Mouse (Mus musculus) embryo, embryonic 11.5 days (tissue): ENCODE measurements around the gene Bcl2l12.
"Not testable (repeated sequence)": the region's sequence is repeated elsewhere in the genome, so short reads cannot be mapped to it uniquely, and the experiment has no call there.

Source experiments
- DNase-seq: peaks from one replicate; pipeline ENCODE4 v3.0.0-alpha.2; 2012; ENCODE audit warnings: low read depth, low spot score

Gene Bcl2l12

DNA sequence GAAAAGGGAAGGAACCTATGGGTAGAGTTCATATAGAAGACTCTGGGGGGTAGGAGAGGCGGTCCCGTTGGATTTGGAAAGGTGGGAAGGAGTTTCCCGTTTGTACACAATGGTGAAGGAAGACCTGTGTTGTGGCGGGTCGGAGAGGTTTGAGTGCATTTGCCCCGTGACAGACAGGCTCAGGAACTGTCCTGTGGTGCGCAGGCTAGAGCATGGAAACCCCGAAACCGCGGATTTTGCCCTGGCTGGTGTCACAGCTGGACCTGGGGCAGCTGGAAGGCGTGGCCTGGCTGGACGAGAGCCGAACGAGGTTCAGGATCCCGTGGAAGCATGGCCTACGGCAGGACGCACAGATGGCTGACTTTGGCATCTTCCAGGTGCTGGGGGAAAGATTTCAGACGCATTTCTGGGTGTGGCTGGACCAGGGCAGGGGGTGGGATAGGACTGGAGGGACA is at the start of gene Bcl2l12:
TSS of gene Bcl2l12 (minus strand) at position 212 of the 455 bp plus-strand sequence.
- DNase-seq: no peak

DNA sequence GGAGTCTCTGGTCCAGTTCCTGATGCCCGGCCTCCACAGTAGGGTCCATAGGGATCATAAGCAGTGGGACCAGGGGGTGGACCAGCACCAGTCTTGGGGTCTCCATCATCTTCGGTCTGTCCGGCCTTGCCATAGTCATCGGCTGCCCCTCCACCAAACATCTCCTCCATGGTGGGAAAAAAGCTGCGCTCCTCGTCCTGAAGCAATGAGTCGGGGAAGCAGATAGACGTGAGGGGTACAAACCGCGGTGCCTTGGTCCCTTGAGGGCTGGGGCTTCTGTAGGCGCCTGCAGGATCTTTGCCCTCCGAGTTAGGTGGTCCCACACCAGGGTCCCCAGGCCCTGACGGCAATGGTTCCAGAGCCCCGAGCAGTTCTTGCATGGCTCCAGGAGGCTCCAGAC is 49.0 kb upstream of the Bcl2l12 start:
- no peak for DNase-seq

DNA sequence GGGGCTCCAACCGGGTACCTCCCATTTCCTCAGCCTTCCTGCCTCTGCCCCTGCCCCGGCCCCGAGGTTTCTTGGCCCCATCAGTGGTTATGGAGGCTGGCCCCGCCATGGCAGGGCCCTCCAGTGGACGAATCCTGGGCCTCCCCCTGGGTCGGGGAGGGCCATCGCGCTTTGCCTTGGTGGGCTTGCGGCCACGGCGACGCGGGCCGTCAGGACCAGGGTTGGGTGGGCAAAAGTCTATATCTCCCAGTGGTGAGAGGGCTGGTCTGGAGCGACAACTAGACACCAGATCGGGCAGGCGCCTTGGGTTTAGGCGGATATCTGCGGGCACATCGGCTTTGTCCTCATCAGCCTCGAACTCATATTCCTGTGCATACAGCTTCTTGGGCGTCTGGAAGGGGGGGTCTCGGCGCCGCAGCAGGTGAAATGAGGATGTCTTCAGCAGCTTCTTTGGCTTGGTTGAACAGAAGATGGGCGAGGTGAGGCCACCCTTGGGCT is 48.4 kb upstream of the Bcl2l12 start:
- DNase-seq: no peak

DNA sequence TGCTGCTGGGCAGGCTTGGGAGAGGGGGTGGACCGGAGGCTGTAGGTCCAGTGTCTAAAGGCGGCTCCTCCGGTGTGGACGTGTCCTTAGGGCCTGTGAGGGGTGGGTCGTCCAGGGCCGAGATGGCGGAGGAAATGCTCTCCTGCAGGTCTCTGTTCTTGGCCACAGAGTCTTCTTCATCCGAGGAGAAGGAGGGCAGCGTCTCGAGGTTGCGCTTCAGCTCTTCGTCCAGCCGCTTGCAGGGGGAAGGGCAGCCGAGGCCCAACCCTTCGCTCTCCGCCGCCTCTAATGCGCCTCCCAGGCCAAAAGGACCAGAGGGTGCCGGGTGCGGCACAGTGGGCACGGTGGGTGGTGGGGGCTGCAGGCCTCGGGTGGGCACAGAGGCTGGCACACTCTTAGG is 47.2 kb upstream of the Bcl2l12 start:
- DNase-seq: no peak

DNA sequence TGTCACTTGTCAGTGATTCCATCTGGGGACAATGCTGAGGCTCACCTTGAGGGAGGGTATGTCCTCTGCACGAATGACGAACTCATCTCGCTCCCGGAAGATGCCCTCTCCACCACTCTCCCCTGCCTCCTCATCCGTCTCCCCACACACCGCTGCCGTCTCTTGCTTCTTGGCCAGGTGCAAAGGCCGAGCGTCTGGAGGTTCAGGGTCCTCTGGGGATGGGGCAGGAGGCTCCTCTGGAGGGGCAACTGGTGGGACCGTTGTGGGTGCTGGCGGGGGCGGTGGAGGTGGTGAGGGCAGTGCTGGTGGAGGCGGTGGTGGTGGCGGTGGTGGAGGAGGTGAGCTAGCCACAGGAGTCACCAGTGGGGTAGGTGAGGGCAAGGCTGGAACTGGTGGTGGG is 44.8 kb upstream of the Bcl2l12 start:
- DNase-seq: no peak

DNA sequence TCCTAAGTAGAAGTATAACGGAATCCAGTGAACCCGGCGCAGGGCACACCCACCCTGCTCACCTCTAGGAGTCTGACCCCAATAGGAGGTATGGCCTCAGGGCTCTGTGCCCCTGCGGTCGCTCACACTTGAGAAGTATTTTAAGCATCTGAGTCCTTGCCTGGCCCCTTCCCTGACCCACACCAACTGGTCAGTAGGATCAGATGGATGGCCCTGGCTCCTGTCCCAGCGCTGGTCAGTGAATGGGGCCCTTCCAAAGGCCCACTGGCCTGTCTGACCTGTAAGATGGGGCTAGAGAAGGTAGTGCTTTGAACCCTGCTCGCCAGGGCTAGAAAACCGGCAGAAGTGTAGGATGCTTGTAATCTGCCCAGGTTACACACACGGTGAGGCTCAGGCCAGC is 42.3 kb upstream of the Bcl2l12 start:
- DNase-seq: no peak

- DNase-seq: no peak
Observed at GRCm38 (mm10) chr7:45038411-45038810, 39.9 kb upstream of the Bcl2l12 start.

GRCm38 (mm10) chr7:45037720-45038361 is 39.3 kb upstream of the Bcl2l12 start:
- no peak for DNase-seq

DNA sequence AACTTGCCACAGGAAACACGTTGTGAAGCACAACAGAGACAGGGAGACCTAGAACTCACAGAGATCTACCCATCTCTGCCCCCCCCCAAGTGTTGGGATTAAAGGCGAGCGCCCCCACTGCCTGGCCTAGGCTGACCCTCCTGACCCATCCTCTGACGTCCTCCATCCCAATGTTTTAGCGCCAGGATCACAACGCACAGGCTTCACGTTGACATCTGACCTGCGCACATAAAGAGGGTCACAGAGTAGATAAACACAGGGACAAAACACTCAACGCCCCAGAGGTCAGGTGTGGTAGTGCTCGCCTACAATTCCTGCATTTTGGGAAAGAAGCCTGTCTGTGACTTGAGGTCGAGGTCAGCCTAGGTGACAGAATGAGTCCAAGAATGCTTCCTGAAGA is 38.2 kb upstream of the Bcl2l12 start:
- no peak for DNase-seq

DNA sequence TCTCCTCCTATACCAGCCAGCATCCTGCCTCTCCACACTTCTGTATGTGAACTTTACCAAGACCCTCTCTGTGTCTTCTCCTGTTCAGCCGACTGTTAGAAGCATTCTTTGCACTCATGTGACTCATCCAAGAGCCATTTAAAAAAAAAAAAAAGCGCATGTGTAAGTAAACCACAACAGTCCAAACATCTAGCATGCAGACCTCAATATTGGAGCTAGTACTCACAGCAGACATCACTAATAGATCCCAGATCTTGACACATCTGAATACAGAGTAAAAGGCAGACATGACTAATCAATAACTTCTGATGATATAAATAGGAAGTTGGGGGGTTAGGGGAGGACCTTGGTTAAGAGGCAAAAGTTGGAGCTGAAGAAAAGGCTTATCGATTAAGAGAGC is 37.1 kb upstream of the Bcl2l12 start:
- no peak for DNase-seq

GRCm38 (mm10) chr7:45033722-45034359 is 35.3 kb upstream of the Bcl2l12 start:
- DNase-seq: no peak

DNA sequence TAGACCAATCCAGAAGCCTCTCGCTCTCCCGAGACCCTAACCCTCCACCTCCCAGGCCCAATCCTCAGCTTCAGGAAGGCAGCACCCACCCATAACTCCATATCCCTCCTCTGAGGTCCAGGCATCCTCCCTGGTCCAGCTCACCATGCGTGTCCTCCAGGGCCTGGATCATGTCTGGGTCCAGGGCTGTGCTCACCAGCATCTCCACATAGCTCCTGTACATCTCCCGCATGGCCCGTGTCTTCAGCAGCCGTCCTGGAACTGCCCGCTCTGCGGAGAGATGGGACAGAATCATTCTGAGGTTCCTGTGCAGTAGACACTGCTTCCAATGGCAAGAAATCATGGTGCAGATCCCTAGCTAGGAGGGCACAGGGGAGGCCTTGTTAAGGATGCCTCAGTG is 32.3 kb upstream of the Bcl2l12 start:
- DNase-seq: no peak

DNA sequence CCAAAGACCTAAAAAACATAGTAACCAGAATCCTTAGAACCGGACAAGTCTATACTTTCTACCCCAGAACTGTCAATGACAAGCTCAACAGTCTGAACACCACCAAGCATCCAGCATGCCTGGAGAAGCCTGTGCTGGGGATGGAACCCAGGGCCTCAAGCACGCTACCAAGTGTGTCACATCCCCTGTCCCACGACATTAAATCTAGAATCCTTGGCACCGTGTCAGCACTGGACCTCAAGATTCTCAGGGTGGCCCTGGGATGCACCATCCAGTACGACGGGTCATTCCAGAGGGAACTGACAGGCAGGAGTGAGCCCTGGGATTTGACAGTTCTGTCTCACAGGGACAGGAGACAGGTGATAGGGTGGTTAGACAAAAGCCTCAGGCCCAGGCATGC is 31.5 kb upstream of the Bcl2l12 start:
- DNase-seq: no peak

DNA sequence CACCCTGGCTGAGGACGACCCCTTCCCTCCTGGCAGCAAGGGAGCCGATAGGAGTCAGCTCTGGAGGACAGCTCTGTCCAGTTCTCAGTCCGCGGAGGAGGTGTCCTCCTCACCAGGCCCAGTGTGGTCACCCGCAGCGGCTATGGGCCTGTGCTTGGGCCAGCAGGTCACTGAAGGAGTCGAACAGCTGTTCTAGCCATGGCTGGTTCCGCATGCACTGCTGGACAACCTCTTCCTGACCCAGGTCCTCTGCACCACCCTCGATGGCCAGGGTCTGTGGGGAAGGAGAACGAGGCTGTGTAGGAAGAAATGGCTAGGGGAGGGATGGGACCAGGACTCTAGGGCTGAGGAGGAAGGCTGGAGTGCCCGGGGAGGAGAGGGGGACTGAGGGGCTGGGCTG is 29.8 kb upstream of the Bcl2l12 start:
- no peak for DNase-seq

GRCm38 (mm10) chr7:45027761-45028160 is 29.2 kb upstream of the Bcl2l12 start:
- no peak for DNase-seq

GRCm38 (mm10) chr7:45026256-45026655 is 27.7 kb upstream of the Bcl2l12 start:
- no peak for DNase-seq

- no peak for DNase-seq
Observed at GRCm38 (mm10) chr7:45025601-45026220, 27.2 kb upstream of the Bcl2l12 start.

DNA sequence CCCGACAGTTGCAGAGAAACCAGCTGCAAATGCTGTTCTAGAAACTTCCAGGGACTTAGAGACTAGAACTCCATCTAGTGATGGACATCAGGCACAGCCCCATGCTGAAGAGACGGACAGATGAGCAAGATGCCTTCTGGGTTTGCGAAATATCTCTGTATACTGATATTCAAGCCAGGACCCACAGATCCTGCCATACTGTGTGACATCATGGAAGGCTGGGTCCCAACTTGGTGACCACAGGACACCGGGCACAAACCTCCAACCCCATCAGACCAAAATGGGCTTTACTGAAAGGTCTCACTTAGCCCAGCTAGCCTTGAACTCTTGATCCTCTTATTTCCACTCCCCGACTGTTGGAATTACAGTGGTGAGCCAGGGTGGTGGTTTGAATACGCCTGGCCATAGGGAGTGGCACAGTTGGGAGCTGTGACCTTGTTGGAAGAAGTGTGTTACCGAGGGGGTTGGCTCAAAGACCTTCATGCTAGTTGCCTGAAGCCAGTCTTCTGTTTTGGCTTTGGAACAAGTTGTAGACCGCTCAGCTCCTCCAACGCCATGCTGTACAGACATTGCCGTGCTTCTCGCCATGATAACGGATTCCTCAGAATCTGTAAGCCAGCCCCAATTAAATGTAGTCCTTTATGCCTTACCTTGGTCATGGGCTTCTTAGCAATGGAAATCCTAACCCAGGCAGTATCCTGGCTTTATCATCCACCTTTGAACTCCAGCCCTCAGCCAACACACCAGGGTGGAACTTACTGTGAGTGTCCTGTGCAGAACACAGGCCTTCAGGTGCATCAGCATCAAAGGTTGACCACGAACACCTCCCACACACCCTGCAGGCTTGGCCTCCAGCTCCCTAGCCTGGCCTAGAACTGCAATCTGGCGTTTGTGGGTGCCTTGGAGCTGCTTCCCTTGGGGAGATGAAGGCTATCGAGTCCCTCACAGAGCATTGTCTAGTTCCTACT is 26.1 kb upstream of the Bcl2l12 start:
- no peak for DNase-seq

DNA sequence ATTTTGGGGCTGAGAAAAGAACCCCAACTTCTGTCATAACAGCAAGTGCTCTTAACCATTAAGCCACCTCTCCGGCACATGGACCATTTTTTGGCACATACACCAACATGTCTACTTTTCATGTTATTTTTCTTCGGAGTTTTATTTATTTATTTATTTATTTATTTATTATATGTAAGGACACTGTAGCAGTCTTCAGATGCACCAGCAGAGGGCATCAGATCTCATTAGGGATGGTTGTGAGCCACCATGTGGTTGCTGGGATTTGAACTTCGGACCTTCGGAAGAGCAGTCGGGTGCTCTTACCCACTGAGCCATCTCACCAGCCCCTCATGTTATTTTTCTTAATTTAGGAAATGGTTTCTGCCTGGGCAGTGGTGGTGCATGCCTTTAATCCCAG is 25.2 kb upstream of the Bcl2l12 start:
- not testable (repeated sequence) for DNase-seq

- no peak for DNase-seq
Observed at GRCm38 (mm10) chr7:45020225-45020624, 21.7 kb upstream of the Bcl2l12 start.

- DNase-seq: no peak
Observed at GRCm38 (mm10) chr7:45019031-45019571, 20.6 kb upstream of the Bcl2l12 start.
